Mouse (Mus musculus): ENCODE measurements around the gene Wwox.

GRCm38 (mm10) chr8:114527648-114528221, 88.3 kb downstream of the Wwox start:
- TF ChIP-seq GATA1 (IDR thresholded peaks at IDR 0.05; ENCODE audit: borderline replicate concordance, low read length): no peak
- no peak for TF ChIP-seq FLI1 (IDR thresholded peaks at IDR 0.05; ENCODE audit: low read length)

All from megakaryocyte, embryonic 14.5 days (primary cell).